Mouse (Mus musculus): Measurements from ENCODE around the gene Rdx. TPM values are rescaled to one million over a fixed set of nuclear protein-coding genes. Genes with fewer than 3 reads are reported as not detected.

Gene Rdx
- polyA plus RNA-seq (2015; fragmentation: Nextera tagmentation; extraction: Ambion mirVana), result 78.3 and 85.7 TPM in 2 replicates

DNA sequence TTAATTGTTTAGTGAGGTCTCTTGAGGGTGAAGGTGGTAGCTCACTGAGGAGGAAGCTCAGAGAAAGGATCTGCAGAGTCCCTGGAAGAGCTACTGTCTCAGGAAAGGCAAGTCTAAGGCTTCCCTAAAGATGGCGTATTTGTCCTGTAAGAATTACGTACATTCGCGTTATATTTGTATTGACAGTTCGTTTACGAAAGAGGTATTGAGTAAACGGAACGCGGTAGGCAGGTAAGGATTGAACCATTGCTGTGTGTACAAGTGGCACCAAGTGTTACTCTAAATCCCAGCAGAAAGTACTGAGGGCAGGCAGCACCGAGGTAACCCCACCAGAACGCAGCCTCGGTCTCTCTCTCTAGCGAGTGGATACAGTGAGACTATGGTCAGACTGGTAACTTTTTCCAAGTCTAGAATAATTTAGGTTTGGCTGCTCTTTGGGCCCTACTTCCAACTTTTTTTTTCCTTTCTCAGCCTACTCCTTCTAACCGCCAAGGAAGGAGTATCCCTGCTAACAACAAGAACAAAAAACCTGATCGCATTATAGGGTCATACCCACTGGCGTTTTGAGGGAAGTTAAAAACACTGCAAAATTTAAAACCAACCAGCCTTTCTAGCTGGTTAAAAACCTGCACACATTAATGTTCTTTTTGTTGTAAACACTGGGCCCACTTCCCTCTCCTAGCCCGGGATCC is at the start of gene Rdx:
TSS of gene Rdx (plus strand) at position 45 of the 692 bp plus-strand sequence.
- H3K9ac ChIP-seq, result peak within 1 kb of the TSS; percentile 81
- H3K4me1 ChIP-seq (replicated peaks), result peaks cover 29% of the 10 kb centered on the region
- no peak for ATAC-seq (ENCODE audit: low FRiP score, low read depth)
- peak within 1 kb of the TSS; percentile 85 for H3K4me3 ChIP-seq
- H3K4me2 ChIP-seq, result peak within 1 kb of the TSS; percentile 56
- WGBS, result 2% methylated on average over 17 of the region's 17 CpGs
- H3K27me3 ChIP-seq, result no peaks in the 10 kb centered on the region
- no peaks in the 10 kb centered on the region for H3K36me3 ChIP-seq
- H3K9me3 ChIP-seq, result no peaks in the 10 kb centered on the region
- peak within 1 kb of the TSS; percentile 97 for H3K27ac ChIP-seq (replicated peaks)

DNA sequence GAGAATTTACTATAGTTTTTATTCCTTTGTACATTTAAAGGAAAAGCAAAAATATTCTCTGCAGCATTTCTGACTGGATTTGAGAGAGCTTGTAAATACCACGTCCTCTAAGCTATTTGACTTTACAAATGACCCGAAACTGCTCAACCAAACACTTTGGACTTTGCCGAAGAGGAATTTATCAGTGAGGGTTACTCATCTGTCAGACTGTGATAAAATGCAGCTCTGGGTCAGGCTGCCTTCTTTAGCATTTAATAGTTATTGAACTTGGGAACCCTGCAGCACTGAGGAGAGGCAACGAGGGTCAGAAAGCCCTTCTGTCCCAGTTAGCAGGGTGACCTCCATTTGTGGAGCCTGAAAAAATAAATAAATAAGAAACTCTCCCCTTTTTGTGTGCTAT is 43.5 kb upstream of the Rdx start:
- H3K9me3 ChIP-seq, result no peaks in the 10 kb centered on the region
- no peak overlapping the region for H3K9ac ChIP-seq
- no peaks in the 10 kb centered on the region for H3K4me1 ChIP-seq (replicated peaks)
- no peak overlapping the region for H3K27ac ChIP-seq (replicated peaks)
- H3K36me3 ChIP-seq, result no peaks in the 10 kb centered on the region
- WGBS, result 66% methylated on average over 4 of the region's 4 CpGs
- no peak for ATAC-seq (ENCODE audit: low FRiP score, low read depth)
- no peak overlapping the region for H3K4me2 ChIP-seq
- H3K4me3 ChIP-seq, result no peak overlapping the region
- H3K27me3 ChIP-seq, result no peaks in the 10 kb centered on the region

DNA sequence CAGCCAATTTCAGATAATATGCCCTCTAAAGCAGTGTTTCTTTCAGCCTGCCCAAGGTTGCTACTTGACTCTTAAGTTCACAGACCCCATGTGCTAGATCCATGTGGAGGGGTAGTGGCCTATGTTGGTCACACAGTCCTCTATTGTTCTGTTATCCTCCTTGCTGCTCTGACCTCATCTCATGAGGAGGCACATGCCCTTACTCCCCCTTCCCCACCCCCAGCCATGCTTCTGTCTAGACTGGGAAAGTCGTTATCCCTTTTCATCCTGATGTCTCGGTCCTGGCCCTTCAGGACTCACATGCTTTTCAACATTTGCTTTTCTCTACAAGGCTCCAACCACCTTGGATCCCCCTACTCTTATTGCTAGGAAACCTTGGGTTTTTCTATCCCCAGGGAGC is 39.6 kb upstream of the Rdx start:
- no peaks in the 10 kb centered on the region for H3K27me3 ChIP-seq
- H3K4me2 ChIP-seq, result no peak overlapping the region
- no peak overlapping the region for H3K27ac ChIP-seq (replicated peaks)
- no peak for ATAC-seq (ENCODE audit: low FRiP score, low read depth)
- H3K4me3 ChIP-seq, result no peak overlapping the region
- no peaks in the 10 kb centered on the region for H3K9me3 ChIP-seq
- 42% methylated on average over 2 of the region's 2 CpGs for WGBS
- no peaks in the 10 kb centered on the region for H3K4me1 ChIP-seq (replicated peaks)
- H3K36me3 ChIP-seq, result no peaks in the 10 kb centered on the region
- no peak overlapping the region for H3K9ac ChIP-seq

- no peak overlapping the region for H3K9ac ChIP-seq
- no peak for ATAC-seq (ENCODE audit: low FRiP score, low read depth)
- H3K4me1 ChIP-seq (replicated peaks), result no peaks in the 10 kb centered on the region
- no peak overlapping the region for H3K27ac ChIP-seq (replicated peaks)
- H3K27me3 ChIP-seq, result no peaks in the 10 kb centered on the region
- no peaks in the 10 kb centered on the region for H3K9me3 ChIP-seq
- H3K4me3 ChIP-seq, result no peak overlapping the region
- no peak overlapping the region for H3K4me2 ChIP-seq
- WGBS, result 95% methylated on average over 1 of the region's 1 CpGs
- H3K36me3 ChIP-seq, result no peaks in the 10 kb centered on the region
Observed at GRCm38 (mm10) chr9:52008511-52008910, 38.5 kb upstream of the Rdx start.

- Histone ChIP-seq H3K36me3 (no peaks in the 10 kb centered on the region), H3K9me3 (no peaks in the 10 kb centered on the region), H3K4me1 (replicated peaks) (no peaks in the 10 kb centered on the region), H3K27me3 (no peaks in the 10 kb centered on the region), H3K9ac (no peak overlapping the region), H3K4me2 (no peak overlapping the region), H3K27ac (replicated peaks) (no peak overlapping the region), H3K4me3 (no peak overlapping the region)
- 100% methylated on average over 1 of the region's 1 CpGs for WGBS
- ATAC-seq (ENCODE audit: low FRiP score, low read depth), result no peak
Observed at GRCm38 (mm10) chr9:52012311-52012710, 34.7 kb upstream of the Rdx start.

DNA sequence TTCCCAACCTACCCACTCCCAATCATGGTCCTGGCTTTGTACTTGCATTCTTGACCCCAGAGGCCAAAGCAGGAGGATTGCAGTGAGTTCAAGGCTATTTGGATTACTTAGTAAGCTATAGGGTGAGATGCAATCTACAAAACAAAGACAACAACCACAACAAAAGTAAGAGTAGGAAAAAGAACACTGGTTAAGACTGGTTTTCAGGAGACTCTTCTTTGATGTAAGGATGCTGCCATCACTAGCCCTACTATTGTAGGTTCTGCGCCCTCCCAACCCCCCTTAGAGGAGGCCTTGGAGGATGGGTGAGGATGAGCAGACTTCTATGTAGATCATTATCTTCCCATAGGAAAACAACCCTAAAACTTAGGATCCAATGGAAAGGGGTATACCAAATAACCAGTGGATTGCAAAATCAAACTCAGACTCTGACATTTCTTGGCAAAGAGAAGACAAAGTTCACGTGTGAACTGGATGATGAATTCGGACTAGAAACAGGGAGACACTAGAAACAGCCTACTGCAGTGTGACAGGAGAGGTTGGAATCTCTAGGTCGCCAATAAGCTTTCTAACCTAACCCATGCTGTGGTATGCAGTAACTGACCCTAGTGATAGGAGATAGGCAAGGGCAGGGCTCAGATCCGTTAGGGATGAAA is 34.1 kb upstream of the Rdx start:
- Histone ChIP-seq H3K4me3 (no peak overlapping the region), H3K4me1 (replicated peaks) (no peaks in the 10 kb centered on the region), H3K4me2 (no peak overlapping the region), H3K9me3 (no peaks in the 10 kb centered on the region), H3K27me3 (no peaks in the 10 kb centered on the region), H3K27ac (replicated peaks) (no peak overlapping the region), H3K36me3 (no peaks in the 10 kb centered on the region), H3K9ac (no peak overlapping the region)
- no peak for ATAC-seq (ENCODE audit: low FRiP score, low read depth)
- WGBS, result 86% methylated on average over 5 of the region's 5 CpGs

GRCm38 (mm10) chr9:52013900-52014455 is 33.0 kb upstream of the Rdx start:
- Histone ChIP-seq H3K27ac (replicated peaks) (no peak overlapping the region), H3K9me3 (no peaks in the 10 kb centered on the region), H3K4me3 (no peak overlapping the region), H3K4me2 (no peak overlapping the region), H3K36me3 (no peaks in the 10 kb centered on the region), H3K9ac (no peak overlapping the region), H3K4me1 (replicated peaks) (no peaks in the 10 kb centered on the region), H3K27me3 (no peaks in the 10 kb centered on the region)
- ATAC-seq (ENCODE audit: low FRiP score, low read depth), result no peak
- 64% methylated on average over 5 of the region's 5 CpGs for WGBS

GRCm38 (mm10) chr9:52017091-52017490 is 29.9 kb upstream of the Rdx start:
- H3K27ac ChIP-seq (replicated peaks), result no peak overlapping the region
- H3K4me2 ChIP-seq, result no peak overlapping the region
- no peak for ATAC-seq (ENCODE audit: low FRiP score, low read depth)
- H3K4me1 ChIP-seq (replicated peaks), result no peaks in the 10 kb centered on the region
- 86% methylated on average over 3 of the region's 3 CpGs for WGBS
- no peak overlapping the region for H3K4me3 ChIP-seq
- no peaks in the 10 kb centered on the region for H3K9me3 ChIP-seq
- H3K9ac ChIP-seq, result no peak overlapping the region
- no peaks in the 10 kb centered on the region for H3K36me3 ChIP-seq
- H3K27me3 ChIP-seq, result no peaks in the 10 kb centered on the region

- no peaks in the 10 kb centered on the region for H3K36me3 ChIP-seq
- 74% methylated on average over 2 of the region's 2 CpGs for WGBS
Observed at GRCm38 (mm10) chr9:52017824-52018223, 29.1 kb upstream of the Rdx start.

DNA sequence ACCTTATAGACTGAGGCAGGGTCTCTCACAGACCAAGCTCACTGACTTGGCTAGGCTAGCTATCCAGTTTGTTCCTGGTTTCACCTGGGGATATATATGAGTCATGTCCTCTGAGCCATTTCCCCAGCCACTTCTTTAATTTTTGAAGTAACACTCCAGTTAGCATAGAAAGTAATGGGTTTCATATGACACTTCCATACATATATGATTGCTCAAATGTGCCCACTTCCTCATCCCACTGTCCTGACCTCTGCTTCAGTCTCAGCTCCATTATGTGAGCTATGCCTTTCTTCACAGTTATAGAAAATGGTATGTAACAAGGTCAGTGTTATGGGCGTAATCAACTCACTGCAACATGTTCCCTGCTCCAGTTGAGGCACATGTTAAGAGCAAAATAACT is 28.5 kb upstream of the Rdx start:
- H3K27ac ChIP-seq (replicated peaks), result no peak overlapping the region
- 95% methylated on average over 1 of the region's 1 CpGs for WGBS
- H3K9me3 ChIP-seq, result no peaks in the 10 kb centered on the region
- H3K36me3 ChIP-seq, result no peaks in the 10 kb centered on the region
- no peak overlapping the region for H3K9ac ChIP-seq
- H3K27me3 ChIP-seq, result no peaks in the 10 kb centered on the region
- no peak overlapping the region for H3K4me3 ChIP-seq
- H3K4me1 ChIP-seq (replicated peaks), result no peaks in the 10 kb centered on the region
- H3K4me2 ChIP-seq, result no peak overlapping the region
- no peak for ATAC-seq (ENCODE audit: low FRiP score, low read depth)

More at GRCm38 (mm10) chr9:52017824-52018223, 29.1 kb upstream of the Rdx start:
- H3K27ac ChIP-seq (replicated peaks), result no peak overlapping the region
- H3K27me3 ChIP-seq, result no peaks in the 10 kb centered on the region
- no peak for ATAC-seq (ENCODE audit: low FRiP score, low read depth)
- H3K4me3 ChIP-seq, result no peak overlapping the region
- H3K9me3 ChIP-seq, result no peaks in the 10 kb centered on the region
- H3K9ac ChIP-seq, result no peak overlapping the region
- H3K4me2 ChIP-seq, result no peak overlapping the region
- H3K4me1 ChIP-seq (replicated peaks), result no peaks in the 10 kb centered on the region

GRCm38 (mm10) chr9:52027257-52028020 is 19.5 kb upstream of the Rdx start:
- Histone ChIP-seq H3K4me3 (no peak overlapping the region), H3K4me1 (replicated peaks) (no peaks in the 10 kb centered on the region; the same call in 1 of the 2 replicates), H3K9ac (no peak overlapping the region), H3K27me3 (no peaks in the 10 kb centered on the region), H3K4me2 (no peak overlapping the region), H3K9me3 (no peaks in the 10 kb centered on the region), H3K27ac (replicated peaks) (no peak overlapping the region), H3K36me3 (no peaks in the 10 kb centered on the region)
- no peak for ATAC-seq (ENCODE audit: low FRiP score, low read depth)
- WGBS, result 29% methylated on average over 5 of the region's 5 CpGs

Measured in hindbrain, embryonic 15.5 days (tissue).